Mouse (Mus musculus) ES-Bruce4 (cell line): ENCODE results near the gene Gas1.

Experiments
- CTCF ChIP-seq: IDR thresholded peaks from one replicate; pipeline ENCODE4 v1.8.1; 2011; ENCODE audit warnings: low read depth, low read length
- POLR2A ChIP-seq: IDR thresholded peaks from one replicate; pipeline ENCODE4 v1.8.1; 2011; ENCODE audit warnings: low read length; ENCODE audit not compliant: insufficient read depth

DNA sequence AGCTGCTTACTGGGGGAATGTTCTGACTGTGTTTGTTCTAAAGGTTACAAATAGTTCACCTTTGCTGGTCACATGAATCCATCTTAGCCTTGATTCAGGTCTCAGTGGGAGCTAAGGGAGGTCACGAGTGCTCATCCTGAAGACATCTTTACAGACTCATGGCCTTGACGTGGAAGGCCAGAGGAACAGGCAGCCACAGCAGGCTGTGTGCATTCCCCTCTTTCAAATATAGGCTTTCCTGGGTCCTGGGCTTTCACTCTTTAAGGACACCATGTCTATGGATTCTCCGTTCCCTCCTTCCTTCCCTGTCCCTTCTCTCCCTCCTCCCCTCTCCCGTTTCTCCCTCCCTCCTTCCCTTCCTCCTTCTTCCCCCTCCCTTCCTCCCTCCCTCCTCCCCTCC, 2.5 kb upstream of the Gas1 start:
- TF ChIP-seq CTCF, result no peak
- TF ChIP-seq POLR2A, result no peak
